Mouse (Mus musculus): Measurements from ENCODE around the gene Olfr399.

DNA sequence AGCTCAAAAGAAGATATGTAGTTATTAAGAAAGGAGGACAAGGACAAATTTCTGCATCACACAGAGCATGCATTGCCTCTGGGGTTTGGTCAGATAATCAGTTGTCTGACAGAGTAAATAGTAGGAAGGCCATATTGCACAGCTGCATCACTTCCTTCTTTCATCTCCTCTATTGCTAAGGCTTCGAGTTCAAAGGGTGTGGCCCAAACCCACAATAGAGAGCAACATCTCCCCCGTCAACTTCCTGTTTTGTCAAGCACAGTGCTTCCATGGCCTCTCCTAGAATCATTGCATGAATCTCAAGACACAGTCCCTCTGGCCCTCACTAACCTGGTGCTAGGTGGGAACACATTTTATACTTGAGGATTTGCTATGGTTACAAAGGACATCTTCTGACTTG, 44.3 kb upstream of the Olfr399 start:
- TF ChIP-seq CTCF (IDR thresholded peaks at IDR 0.05) (no peak), EP300 (IDR thresholded peaks at IDR 0.05; ENCODE audit: insufficient read depth, low read depth, low read length) (no peak), POLR2A (IDR thresholded peaks at IDR 0.05; ENCODE audit: insufficient read depth, low read depth, low read length) (no peak)
